ENCODE assay signal across 25 mouse cellular contexts in the genomic region with DNA sequence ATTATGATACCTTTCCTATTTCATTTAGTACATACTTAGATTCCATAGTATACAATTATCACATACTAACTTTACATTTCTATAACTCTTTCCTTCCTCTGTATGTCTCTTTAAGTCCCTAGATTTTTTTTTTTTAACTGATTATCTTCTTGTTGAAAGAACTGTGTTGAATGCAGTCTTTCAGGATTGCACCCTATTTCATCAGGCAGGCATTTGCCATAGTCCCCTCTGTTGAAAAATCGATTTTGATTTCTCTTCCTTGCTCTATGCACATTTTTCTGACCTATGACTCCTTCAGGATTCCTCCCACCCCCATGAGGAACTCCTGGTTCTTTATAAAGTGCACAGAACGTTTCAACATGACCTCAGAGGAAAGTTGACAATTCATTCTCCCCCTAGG.
"Had no signal": no experiment of that assay in that cellular context is flagged by ENCODE, and none has a peak within 500 bp of the region (broad histone marks: within the 10 kb centered on the region; RNA-seq: fewer than 3 reads in every experiment).

No protein-coding gene starts in this region.

- H3K36me3 ChIP-seq: heart, embryonic 13.5 days; heart, embryonic 15.5 days; hindbrain, embryonic 13.5 days; hindbrain, embryonic 15.5 days; kidney, embryonic 15.5 days; limb, embryonic 10.5 days; limb, embryonic 12.5 days had no signal

- H3K27me3 ChIP-seq: heart, embryonic 13.5 days; heart, embryonic 15.5 days; hindbrain, embryonic 13.5 days; hindbrain, embryonic 15.5 days; kidney, embryonic 15.5 days; limb, embryonic 12.5 days had no signal

- H3K27ac ChIP-seq: heart, adult 2 months; heart, embryonic 13.5 days; heart, embryonic 15.5 days; hindbrain, embryonic 13.5 days; hindbrain, embryonic 15.5 days; hindbrain, postnatal 0 days; kidney, embryonic 15.5 days; kidney, postnatal 0 days; limb, embryonic 10.5 days; limb, embryonic 12.5 days had no signal

- H3K9me3 ChIP-seq: heart, embryonic 13.5 days; heart, embryonic 15.5 days; hindbrain, embryonic 13.5 days; hindbrain, embryonic 15.5 days; kidney, embryonic 15.5 days; limb, embryonic 10.5 days; limb, embryonic 12.5 days had no signal

- DNase-seq: gastrocnemius, postnatal 14 days; gastrocnemius, postnatal 36 days; heart, adult 2 months; heart, postnatal 14 days; heart, postnatal 36 days; kidney, adult 11 months; kidney, adult 2 months; kidney, adult 9 months; kidney, postnatal 14 days; kidney, postnatal 36 days; layer of hippocampus, adult 9-11 months; layer of hippocampus, postnatal 36 days; liver had no signal

- H3K4me2 ChIP-seq: heart, embryonic 11.5 days; heart, embryonic 13.5 days; heart, embryonic 15.5 days; hindbrain, embryonic 13.5 days; hindbrain, embryonic 15.5 days; kidney, embryonic 15.5 days; limb, embryonic 12.5 days; liver, embryonic 11.5 days had no signal

- H3K4me1 ChIP-seq: heart, embryonic 13.5 days; heart, embryonic 15.5 days; hindbrain, embryonic 13.5 days; hindbrain, embryonic 15.5 days; kidney, embryonic 15.5 days had no signal

- ATAC-seq: hindbrain, postnatal 0 days; intestine, embryonic 16.5 days had no signal

- H3K9ac ChIP-seq: heart, embryonic 13.5 days; heart, embryonic 15.5 days; hindbrain, embryonic 13.5 days; hindbrain, embryonic 15.5 days; kidney, embryonic 15.5 days; limb, embryonic 12.5 days had no signal

- H3K4me3 ChIP-seq: heart, adult 2 months; heart, embryonic 13.5 days; heart, embryonic 15.5 days; hindbrain, embryonic 13.5 days; hindbrain, embryonic 15.5 days; kidney, embryonic 15.5 days; limb, embryonic 10.5 days; limb, embryonic 12.5 days had no signal
